Mouse (Mus musculus) megakaryocyte, embryonic 14.5 days (primary cell): ENCODE measurements around the gene Plod1.

Source experiments
- FLI1 ChIP-seq: IDR thresholded peaks from 2 replicates; pipeline ENCODE4 v1.6.1; 2012; ENCODE audit warnings: low read length, inconsistent platforms, mixed read lengths
- GATA1 ChIP-seq: IDR thresholded peaks from 3 replicates; pipeline ENCODE4 v1.6.1; 2012; ENCODE audit warnings: mixed read lengths, low read length, inconsistent platforms, borderline replicate concordance

DNA sequence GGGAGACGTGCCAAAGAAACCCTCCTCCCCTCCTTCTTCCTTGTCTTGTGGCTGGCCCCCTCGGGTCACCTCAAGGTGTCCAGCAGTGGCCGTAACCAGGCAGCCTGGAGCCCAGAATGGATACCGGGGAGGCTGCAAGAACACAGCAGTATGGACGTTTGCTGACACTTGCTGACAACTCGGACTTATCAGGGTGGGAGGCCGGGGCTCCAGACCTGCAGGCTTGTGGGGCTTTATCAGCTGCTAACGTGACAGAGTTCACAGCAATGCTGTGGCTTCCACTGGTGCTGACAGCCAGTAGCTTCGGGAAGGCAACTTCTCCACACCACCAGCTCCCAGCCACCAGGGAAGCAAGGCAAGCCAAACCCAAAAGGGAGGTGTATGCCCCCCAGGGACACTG lies 32.8 kb upstream of the Plod1 start:
- no peak for TF ChIP-seq GATA1
- TF ChIP-seq FLI1 = no peak
